Mouse (Mus musculus): ENCODE data around the gene Zdhhc7. TPM values are rescaled to one million over a fixed set of nuclear protein-coding genes. Genes with fewer than 3 reads are reported as not detected.

Zdhhc7 gene
- polyA plus RNA-seq (2015; fragmentation: Nextera tagmentation; extraction: Ambion mirVana), result 28.3 and 30.2 TPM in 2 replicates

DNA sequence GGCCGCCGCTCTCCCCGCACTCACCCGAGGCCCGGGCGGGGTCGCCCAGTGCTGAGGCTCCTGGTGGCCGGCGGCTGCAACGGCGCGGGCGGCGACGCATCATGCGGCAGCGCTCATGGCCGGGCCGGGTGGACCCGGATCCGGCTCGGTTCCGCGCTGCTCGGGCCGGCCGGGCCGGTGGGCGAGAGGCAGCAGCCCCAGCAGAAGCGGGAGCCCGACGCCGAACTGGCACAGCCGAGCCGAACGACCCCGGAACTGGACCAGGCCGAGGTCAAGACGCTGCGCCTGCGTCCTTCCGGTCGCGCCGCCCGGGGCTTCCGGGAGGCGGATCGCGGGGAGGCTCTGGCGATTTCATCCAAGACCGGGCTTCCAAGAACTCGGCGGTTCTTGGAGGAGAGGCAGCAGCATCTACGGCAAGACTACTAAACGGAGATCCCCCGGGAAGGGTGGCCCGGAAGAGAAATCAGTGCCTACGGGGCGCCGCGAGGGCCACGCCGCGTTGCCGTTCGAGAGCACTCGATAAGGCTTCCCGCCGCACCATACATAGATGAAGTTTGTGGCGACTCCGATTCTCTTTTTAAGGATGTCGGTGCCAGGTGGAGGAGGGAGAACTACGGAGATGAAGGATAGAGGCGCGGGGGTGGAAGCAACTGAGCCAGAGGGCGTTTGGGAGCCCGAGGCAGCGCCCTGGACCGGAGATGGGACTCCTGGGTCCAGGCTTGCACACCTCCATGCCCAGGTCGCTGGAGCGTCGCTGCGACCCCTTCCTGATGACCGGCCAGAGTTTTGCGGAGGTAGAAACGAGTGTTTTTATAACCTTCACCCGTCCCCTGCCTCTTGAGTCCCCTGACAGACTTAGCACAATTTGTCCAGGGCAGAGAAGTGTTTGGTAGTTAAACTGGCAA, at the start of gene Zdhhc7:
Gene Zdhhc7, minus strand, starts transcription at position 415 of the 905 bp plus-strand sequence.
- Histone ChIP-seq H3K4me3 (replicated peaks) (peak within 1 kb of the TSS; percentile 96), H3K9me3 (no peaks in the 10 kb centered on the region), H3K36me3 (no peaks in the 10 kb centered on the region; the same call in none of the 2 replicates), H3K27ac (peak within 1 kb of the TSS; percentile 91), H3K4me2 (replicated peaks) (peak within 1 kb of the TSS; percentile 91), H3K4me1 (replicated peaks) (peaks cover 44% of the 10 kb centered on the region), H3K9ac (replicated peaks) (peak within 1 kb of the TSS; percentile 95), H3K27me3 (no peaks in the 10 kb centered on the region)
- under 1% methylated on average over 84 of the region's 88 CpGs for WGBS
- ATAC-seq, result peak; percentile 89

DNA sequence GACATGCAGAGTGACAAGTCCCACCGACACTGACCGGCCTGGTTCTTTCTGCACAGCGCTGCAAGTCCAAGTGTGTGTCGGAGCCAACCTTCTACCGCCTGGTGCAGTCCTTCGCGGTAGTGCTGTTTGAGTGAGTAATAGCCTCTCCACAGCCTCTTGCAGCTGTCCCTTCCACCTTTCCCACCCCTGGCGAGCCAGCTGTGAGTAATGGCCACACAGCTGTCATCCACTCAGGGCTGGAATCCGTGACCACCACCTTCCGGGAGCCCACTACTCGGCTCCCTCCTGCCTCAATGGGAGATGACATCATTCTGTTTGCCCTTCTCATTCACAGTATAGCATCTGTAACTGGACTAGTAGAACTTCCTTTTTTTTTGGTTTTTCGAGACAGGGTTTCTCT, 48.7 kb upstream of the Zdhhc7 start:
- ATAC-seq, result no peak
- Histone ChIP-seq H3K27ac (no peak overlapping the region), H3K4me1 (replicated peaks) (peaks cover 18% of the 10 kb centered on the region), H3K9ac (replicated peaks) (no peak overlapping the region), H3K4me2 (replicated peaks) (no peak overlapping the region), H3K36me3 (peaks cover 26% of the 10 kb centered on the region), H3K27me3 (peaks cover 6% of the 10 kb centered on the region; the same call in 1 of the 2 replicates), H3K9me3 (no peaks in the 10 kb centered on the region), H3K4me3 (replicated peaks) (no peak overlapping the region)
- WGBS, result 86% methylated on average over 12 of the region's 12 CpGs

DNA sequence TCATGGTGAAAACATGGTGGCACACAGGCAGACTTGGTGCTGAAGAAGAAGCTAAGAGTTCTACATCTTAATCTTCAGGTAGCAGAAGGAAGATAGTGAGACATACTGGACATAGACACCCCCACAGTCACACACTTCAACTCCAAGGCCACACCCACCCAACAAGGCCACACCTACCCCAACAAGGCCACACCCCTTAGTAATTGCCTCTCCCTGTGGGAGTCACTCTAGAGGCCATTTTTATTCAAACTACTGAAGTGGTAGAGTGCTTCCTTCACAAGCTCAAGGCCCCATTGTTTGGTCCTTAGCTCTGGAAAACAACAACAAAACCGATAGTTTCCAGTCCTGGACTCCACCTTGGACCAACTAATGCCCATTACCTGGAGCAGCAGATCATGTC, 44.8 kb upstream of the Zdhhc7 start:
- Histone ChIP-seq H3K9ac (replicated peaks) (no peak overlapping the region), H3K4me3 (replicated peaks) (no peak overlapping the region), H3K9me3 (no peaks in the 10 kb centered on the region), H3K4me1 (replicated peaks) (peaks cover 30% of the 10 kb centered on the region), H3K27me3 (peaks cover 6% of the 10 kb centered on the region; the same call in 1 of the 2 replicates), H3K27ac (no peak overlapping the region), H3K4me2 (replicated peaks) (no peak overlapping the region), H3K36me3 (peaks cover 10% of the 10 kb centered on the region)
- ATAC-seq, result no peak
- 85% methylated on average over 1 of the region's 1 CpGs for WGBS

DNA sequence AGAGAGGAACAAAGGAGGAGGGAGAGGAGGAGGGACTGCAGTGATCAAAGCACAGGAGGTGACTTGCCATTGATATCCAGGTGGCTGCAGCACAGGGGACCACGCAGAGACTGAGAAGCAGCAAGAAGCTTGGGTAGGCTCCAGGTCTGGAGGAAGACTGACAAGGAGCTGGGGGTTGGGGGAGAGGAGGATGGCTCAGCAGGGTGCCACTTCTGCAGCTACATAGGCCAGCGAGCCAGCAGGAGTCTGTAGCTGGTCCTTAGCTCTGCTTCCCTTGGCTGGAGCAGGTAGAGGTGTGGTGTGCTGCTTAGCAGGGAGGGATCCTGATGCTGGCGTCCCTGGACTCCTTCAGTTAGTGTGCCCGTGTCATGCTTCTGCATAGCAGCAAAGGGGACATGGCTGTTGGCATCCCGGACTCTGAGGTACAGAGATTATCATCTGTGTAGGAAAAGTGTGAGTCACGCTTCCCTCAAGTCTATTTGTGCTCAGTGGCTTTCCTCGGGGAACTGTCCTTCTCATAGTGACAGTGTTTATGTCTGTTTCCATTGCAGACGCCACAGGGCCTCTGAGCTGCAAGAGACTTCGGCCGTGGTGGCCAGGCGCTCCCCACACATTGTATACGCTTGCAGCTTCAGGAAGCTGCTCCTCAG, 43.5 kb upstream of the Zdhhc7 start:
- Histone ChIP-seq H3K4me1 (replicated peaks) (peaks cover 30% of the 10 kb centered on the region), H3K4me2 (replicated peaks) (peak overlapping the region; percentile 23; the same call in 1 of the 2 replicates), H3K36me3 (peaks cover 6% of the 10 kb centered on the region), H3K27me3 (peaks cover under 1% of the 10 kb centered on the region; the same call in 1 of the 2 replicates), H3K9me3 (no peaks in the 10 kb centered on the region), H3K9ac (replicated peaks) (no peak overlapping the region; the same call in 1 of the 2 replicates), H3K27ac (peak overlapping the region; percentile 84), H3K4me3 (replicated peaks) (no peak overlapping the region)
- ATAC-seq, result peak; percentile 77
- WGBS, result 69% methylated on average over 12 of the region's 12 CpGs

DNA sequence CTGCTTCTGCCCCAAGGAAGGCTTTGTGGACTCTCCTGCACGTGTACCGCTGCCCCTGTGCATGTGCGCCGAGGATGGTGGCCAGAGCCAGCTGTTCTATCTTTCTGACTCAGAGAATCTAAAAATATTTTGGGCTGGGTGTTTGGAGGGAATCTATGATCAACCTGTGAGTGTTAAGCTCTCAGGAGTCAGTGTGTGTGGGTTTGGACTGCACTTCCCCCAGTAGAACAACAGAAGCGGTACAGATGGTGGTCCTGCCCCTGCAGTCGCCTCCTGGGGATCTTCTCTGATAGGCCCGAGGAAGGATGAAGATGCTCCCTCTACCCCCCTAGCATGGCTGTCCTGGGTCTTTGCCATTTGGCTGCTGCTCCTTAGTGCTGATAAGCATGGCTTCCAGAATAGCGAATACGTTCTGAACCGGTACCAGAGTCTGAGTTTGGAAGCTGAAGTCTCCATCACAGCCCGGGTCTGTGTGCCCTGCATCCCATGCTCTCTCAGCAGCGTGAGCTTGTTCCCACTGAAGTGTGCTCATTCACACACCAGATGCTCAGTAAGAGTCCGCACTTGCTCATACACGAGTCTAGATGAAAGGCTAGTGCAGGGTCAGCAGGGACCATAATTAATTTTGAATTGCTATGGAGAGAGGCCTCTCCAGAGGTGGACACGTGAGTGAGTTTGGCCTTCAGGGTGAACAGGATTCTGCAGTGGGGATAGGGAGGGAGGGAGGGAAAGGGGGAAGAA, 42.8 kb upstream of the Zdhhc7 start:
- Histone ChIP-seq H3K4me3 (replicated peaks) (no peak overlapping the region), H3K9me3 (no peaks in the 10 kb centered on the region), H3K27ac (peak overlapping the region; percentile 84), H3K9ac (replicated peaks) (no peak overlapping the region), H3K4me2 (replicated peaks) (no peak overlapping the region), H3K4me1 (replicated peaks) (peaks cover 30% of the 10 kb centered on the region), H3K36me3 (peaks cover 5% of the 10 kb centered on the region; the same call in 1 of the 2 replicates), H3K27me3 (0 out of 2 replicates have a peak, but pooled peaks cover 2% of the 10 kb centered on the region)
- WGBS, result 56% methylated on average over 15 of the region's 15 CpGs
- ATAC-seq, result peak; percentile 83

DNA sequence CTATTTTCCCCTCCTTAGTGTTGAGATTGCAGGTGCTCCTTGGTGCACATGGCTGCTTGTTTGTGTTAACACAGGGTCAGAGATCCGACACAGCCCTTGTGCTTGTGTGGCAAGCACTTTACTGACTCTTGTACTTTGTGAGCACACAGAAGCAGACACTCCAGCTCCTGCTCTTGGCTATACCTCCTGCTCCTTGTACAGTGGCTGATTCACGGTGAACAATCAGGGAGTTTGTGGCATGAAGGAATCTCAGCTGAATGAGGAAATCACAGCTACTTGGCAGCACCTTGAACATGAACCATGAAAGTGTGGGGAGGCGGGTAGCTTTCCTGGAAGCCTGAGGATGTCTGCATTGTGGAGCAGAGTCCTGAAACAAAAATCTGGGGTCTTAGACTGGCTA, 39.5 kb upstream of the Zdhhc7 start:
- 79% methylated on average over 3 of the region's 3 CpGs for WGBS
- ATAC-seq, result no peak
- Histone ChIP-seq H3K9ac (replicated peaks) (no peak overlapping the region), H3K9me3 (no peaks in the 10 kb centered on the region), H3K36me3 (no peaks in the 10 kb centered on the region), H3K4me1 (replicated peaks) (peaks cover 38% of the 10 kb centered on the region), H3K27me3 (0 out of 2 replicates have a peak, but pooled peaks cover 2% of the 10 kb centered on the region), H3K4me2 (replicated peaks) (no peak overlapping the region), H3K27ac (peak overlapping the region; percentile 39; the same call in 1 of the 2 replicates), H3K4me3 (replicated peaks) (no peak overlapping the region)

DNA sequence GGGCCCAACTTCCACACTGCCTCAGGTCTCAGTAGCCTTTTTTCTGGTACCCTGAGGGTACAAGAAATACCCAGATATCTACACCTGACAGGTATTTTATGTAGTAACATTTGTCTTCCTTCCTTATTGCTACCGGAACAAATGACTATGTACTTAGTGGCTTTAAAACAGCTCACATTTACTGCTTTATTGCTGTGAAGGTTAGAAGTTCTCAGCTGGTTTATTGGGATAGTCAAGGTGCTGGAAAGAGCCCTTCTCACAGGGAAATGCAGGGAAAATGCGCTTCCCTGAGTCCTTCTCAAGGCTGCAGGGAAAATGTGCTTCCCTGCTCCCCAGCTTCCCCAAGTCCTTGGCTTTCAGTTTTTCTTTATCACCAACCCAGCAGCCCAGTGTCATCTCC, 37.7 kb upstream of the Zdhhc7 start:
- H3K9me3 ChIP-seq, result no peaks in the 10 kb centered on the region
- no peak overlapping the region for H3K9ac ChIP-seq (replicated peaks)
- H3K4me3 ChIP-seq (replicated peaks), result no peak overlapping the region
- WGBS, result 96% methylated on average over 2 of the region's 2 CpGs
- 0 out of 2 replicates have a peak, but pooled peaks cover 2% of the 10 kb centered on the region for H3K27me3 ChIP-seq
- H3K4me2 ChIP-seq (replicated peaks), result no peak overlapping the region
- no peaks in the 10 kb centered on the region for H3K36me3 ChIP-seq
- no peak for ATAC-seq
- no peak overlapping the region for H3K27ac ChIP-seq
- H3K4me1 ChIP-seq (replicated peaks), result peaks cover 21% of the 10 kb centered on the region

DNA sequence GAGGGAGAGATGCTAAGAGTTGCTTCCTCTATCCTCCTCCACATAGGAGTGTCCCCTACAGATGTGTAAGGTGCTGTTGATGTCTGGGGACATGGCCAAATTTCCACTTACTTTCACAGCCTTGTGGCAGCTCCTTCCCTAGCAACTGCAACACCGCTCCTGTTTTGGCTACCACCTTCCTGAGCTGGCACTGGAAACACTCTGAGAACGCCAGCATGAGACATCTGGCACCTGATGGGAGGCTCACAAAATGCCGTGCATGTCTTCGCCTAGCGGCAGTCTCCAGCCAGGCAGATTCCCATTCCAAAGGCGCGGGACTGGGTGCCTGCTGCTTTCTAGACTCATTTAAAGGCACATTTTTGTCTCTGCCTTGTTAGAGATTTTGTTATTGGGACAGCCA, 35.3 kb upstream of the Zdhhc7 start:
- H3K4me1 ChIP-seq (replicated peaks), result peaks cover 12% of the 10 kb centered on the region
- 61% methylated on average over 7 of the region's 7 CpGs for WGBS
- 0 out of 2 replicates have a peak, but pooled peaks cover 2% of the 10 kb centered on the region for H3K27me3 ChIP-seq
- no peak overlapping the region for H3K4me3 ChIP-seq (replicated peaks)
- no peaks in the 10 kb centered on the region for H3K9me3 ChIP-seq
- no peaks in the 10 kb centered on the region for H3K36me3 ChIP-seq
- no peak for ATAC-seq
- H3K27ac ChIP-seq, result no peak overlapping the region
- H3K4me2 ChIP-seq (replicated peaks), result no peak overlapping the region
- no peak overlapping the region for H3K9ac ChIP-seq (replicated peaks)

DNA sequence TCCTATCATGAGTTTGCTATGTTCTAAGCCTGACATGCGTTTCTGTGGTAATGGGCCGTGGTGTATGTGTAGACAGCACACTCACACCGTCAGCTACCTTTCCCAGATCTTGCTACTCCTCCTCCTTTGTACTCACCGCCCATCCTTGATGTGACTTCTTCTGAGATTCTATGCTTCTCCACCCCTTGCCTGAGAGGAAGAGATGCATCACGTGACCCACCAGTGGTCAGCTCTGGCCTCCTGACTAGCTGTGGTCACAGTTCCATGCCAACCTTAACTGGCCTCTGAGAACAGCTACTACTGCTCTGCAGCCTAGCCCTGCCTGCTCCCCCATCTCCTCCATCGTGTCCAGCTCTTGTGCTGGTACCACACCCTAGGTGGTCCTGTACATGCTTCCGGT, 34.4 kb upstream of the Zdhhc7 start:
- Histone ChIP-seq H3K4me2 (replicated peaks) (no peak overlapping the region), H3K27ac (no peak overlapping the region), H3K27me3 (0 out of 2 replicates have a peak, but pooled peaks cover 2% of the 10 kb centered on the region), H3K4me1 (replicated peaks) (peaks cover 7% of the 10 kb centered on the region; the same call in 1 of the 2 replicates), H3K4me3 (replicated peaks) (no peak overlapping the region), H3K36me3 (no peaks in the 10 kb centered on the region), H3K9ac (replicated peaks) (no peak overlapping the region), H3K9me3 (no peaks in the 10 kb centered on the region)
- WGBS, result 89% methylated on average over 7 of the region's 7 CpGs
- no peak for ATAC-seq

DNA sequence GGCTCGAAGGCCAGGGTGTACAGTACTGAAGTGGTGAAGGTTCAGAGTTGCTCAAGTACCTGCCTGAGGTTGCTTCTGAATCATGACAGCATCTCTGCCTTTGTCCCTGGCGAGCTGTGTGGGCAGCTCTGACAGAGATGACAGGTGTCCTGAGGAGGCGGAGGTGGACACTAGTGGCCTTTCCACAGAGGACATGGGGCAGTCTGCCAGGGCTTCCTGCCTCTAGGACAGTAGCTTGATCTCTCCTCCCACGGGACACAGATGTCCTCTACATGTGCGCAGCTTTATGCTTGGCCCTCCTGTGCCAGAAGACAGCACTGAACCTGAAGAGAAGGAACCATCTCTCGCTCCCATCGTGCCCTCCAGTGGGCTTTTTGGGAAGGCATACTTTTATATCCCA, 31.9 kb upstream of the Zdhhc7 start:
- no peak overlapping the region for H3K4me2 ChIP-seq (replicated peaks)
- H3K4me1 ChIP-seq (replicated peaks), result peaks cover 21% of the 10 kb centered on the region
- H3K9ac ChIP-seq (replicated peaks), result no peak overlapping the region
- no peak overlapping the region for H3K27ac ChIP-seq
- no peaks in the 10 kb centered on the region for H3K9me3 ChIP-seq
- no peak for ATAC-seq
- no peak overlapping the region for H3K4me3 ChIP-seq (replicated peaks)
- no peaks in the 10 kb centered on the region for H3K27me3 ChIP-seq
- WGBS, result 86% methylated on average over 7 of the region's 7 CpGs
- no peaks in the 10 kb centered on the region for H3K36me3 ChIP-seq

DNA sequence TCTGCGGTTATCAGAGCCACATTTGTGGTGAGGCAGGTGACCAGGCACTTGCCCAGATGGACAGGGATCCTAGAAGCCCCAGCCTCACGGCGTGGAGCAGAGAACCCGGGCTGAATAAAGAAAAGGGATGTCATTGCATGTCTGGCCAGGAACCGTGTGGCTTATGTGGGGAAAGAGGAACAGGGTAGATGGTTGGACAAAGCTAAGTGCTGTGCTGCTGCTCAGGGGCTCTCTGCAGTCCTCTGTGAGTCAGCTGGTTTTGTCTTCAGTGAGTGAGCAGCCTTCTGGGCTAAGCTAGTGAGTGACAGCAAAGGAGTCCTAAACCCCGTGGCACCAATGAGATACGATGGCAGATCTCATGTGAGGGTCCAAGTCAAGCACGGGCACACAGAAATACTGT, 29.9 kb upstream of the Zdhhc7 start:
- no peak overlapping the region for H3K27ac ChIP-seq
- WGBS, result 81% methylated on average over 8 of the region's 8 CpGs

More for the DNA sequence above, 29.9 kb upstream of the Zdhhc7 start:
- Histone ChIP-seq H3K4me2 (replicated peaks) (no peak overlapping the region), H3K4me3 (replicated peaks) (no peak overlapping the region), H3K4me1 (replicated peaks) (peaks cover 31% of the 10 kb centered on the region), H3K27me3 (no peaks in the 10 kb centered on the region), H3K9ac (replicated peaks) (no peak overlapping the region), H3K36me3 (no peaks in the 10 kb centered on the region), H3K9me3 (no peaks in the 10 kb centered on the region)
- no peak for ATAC-seq

Data from midbrain, embryonic 13.5 days (tissue).